ENCODE assay signal across 27 mouse cellular contexts in genomic region chr8:101350848-101351247, GRCm38 (mm10).
"Had no signal": no experiment of that assay in that cellular context is flagged by ENCODE, and none has a peak within 500 bp of the region (broad histone marks: within the 10 kb centered on the region; RNA-seq: fewer than 3 reads in every experiment).

No protein-coding gene starts in this region.

- H3K4me1 ChIP-seq: heart, embryonic 13.5 days; heart, embryonic 15.5 days; hindbrain, embryonic 13.5 days; hindbrain, embryonic 15.5 days; intestine, embryonic 15.5 days; limb, embryonic 10.5 days; limb, embryonic 12.5 days; liver, embryonic 13.5 days; liver, embryonic 15.5 days had no signal

- H3K4me2 ChIP-seq: heart, embryonic 11.5 days; heart, embryonic 13.5 days; heart, embryonic 15.5 days; hindbrain, embryonic 13.5 days; hindbrain, embryonic 15.5 days; intestine, embryonic 15.5 days; limb, embryonic 12.5 days; liver, embryonic 11.5 days; liver, embryonic 13.5 days; liver, embryonic 15.5 days had no signal

- H3K9ac ChIP-seq: heart, embryonic 13.5 days; heart, embryonic 15.5 days; hindbrain, embryonic 13.5 days; hindbrain, embryonic 15.5 days; intestine, embryonic 15.5 days; limb, embryonic 12.5 days; liver, embryonic 13.5 days; liver, embryonic 15.5 days; liver, postnatal 0 days had no signal

- H3K27me3 ChIP-seq: heart, embryonic 13.5 days; heart, embryonic 15.5 days; hindbrain, embryonic 13.5 days; hindbrain, embryonic 15.5 days; intestine, embryonic 15.5 days; limb, embryonic 12.5 days; liver, embryonic 13.5 days; liver, embryonic 15.5 days had no signal

- H3K36me3 ChIP-seq: heart, embryonic 13.5 days; heart, embryonic 15.5 days; hindbrain, embryonic 13.5 days; hindbrain, embryonic 15.5 days; intestine, embryonic 15.5 days; limb, embryonic 10.5 days; limb, embryonic 12.5 days; liver, embryonic 13.5 days; liver, embryonic 15.5 days had no signal

- DNase-seq: gastrocnemius, adult 2 months; gastrocnemius, postnatal 10 days; gastrocnemius, postnatal 25 days; heart, adult 18-20 months; heart, postnatal 14 days; heart, postnatal 36 days; kidney, adult 18-20 months; kidney, adult 8-10 months; kidney, postnatal 10 days; kidney, postnatal 25 days; kidney, postnatal 4 days; liver; liver, embryonic 13.5 days; liver, postnatal 0 days had no signal

- ATAC-seq: inflammation-experienced regulatory T-cells, adult 6 months; intestine, embryonic 15.5 days; intestine, postnatal 0 days; liver, postnatal 0 days had no signal

- H3K9me3 ChIP-seq: heart, embryonic 13.5 days; heart, embryonic 15.5 days; hindbrain, embryonic 13.5 days; hindbrain, embryonic 15.5 days; intestine, embryonic 15.5 days; limb, embryonic 10.5 days; limb, embryonic 12.5 days; liver, embryonic 13.5 days; liver, embryonic 15.5 days had no signal

- H3K4me3 ChIP-seq: gastrocnemius, adult 2 months; heart, embryonic 13.5 days; heart, embryonic 15.5 days; hindbrain, embryonic 13.5 days; hindbrain, embryonic 15.5 days; intestine, embryonic 15.5 days; left cerebral cortex, adult 2 months; limb, embryonic 10.5 days; limb, embryonic 12.5 days; liver, embryonic 13.5 days; liver, embryonic 15.5 days had no signal

- H3K27ac ChIP-seq: gastrocnemius, adult 2 months; heart, embryonic 13.5 days; heart, embryonic 15.5 days; hindbrain, embryonic 13.5 days; hindbrain, embryonic 15.5 days; intestine, embryonic 15.5 days; left cerebral cortex, adult 2 months; limb, embryonic 10.5 days; limb, embryonic 12.5 days; liver, embryonic 13.5 days; liver, embryonic 15.5 days had no signal
